Mouse (Mus musculus): ENCODE results near the gene Thap8. TPM values are rescaled to one million over a fixed set of nuclear protein-coding genes. Genes with fewer than 3 reads are reported as not detected.

Thap8 gene
- polyA plus RNA-seq, 1 experiment from 2014 or later: 0.36 TPM

Other genes with a start within 250 kb of the Thap8 start
- gene Zfp14, start 228.7 kb upstream of the Thap8 start, polyA plus RNA-seq (2014; fragmentation: Nextera tagmentation; extraction: Ambion mirVana): 5.3 and 5.7 TPM in 2 replicates
- gene Zfp82, start 207.2 kb upstream of the Thap8 start, polyA plus RNA-seq (2014; fragmentation: Nextera tagmentation; extraction: Ambion mirVana): 8.3 and 9.9 TPM in 2 replicates
- gene Gm26920, start 189.7 kb upstream of the Thap8 start, polyA plus RNA-seq (2014; fragmentation: Nextera tagmentation; extraction: Ambion mirVana): 0.80 and 1.7 TPM in 2 replicates
- 15.3 and 16.4 TPM in 2 replicates for gene Zfp566, start 189.6 kb upstream of the Thap8 start, polyA plus RNA-seq (2014; fragmentation: Nextera tagmentation; extraction: Ambion mirVana)
- gene Zfp260, start 185.3 kb upstream of the Thap8 start, polyA plus RNA-seq (2014; fragmentation: Nextera tagmentation; extraction: Ambion mirVana): 136 and 140 TPM in 2 replicates
- gene Zfp382, start 158.2 kb upstream of the Thap8 start, polyA plus RNA-seq (2014; fragmentation: Nextera tagmentation; extraction: Ambion mirVana): 7.4 and 10.5 TPM in 2 replicates
- 14.3 and 15.1 TPM in 2 replicates for gene Zfp146, start 110.3 kb upstream of the Thap8 start, polyA plus RNA-seq (2014; fragmentation: Nextera tagmentation; extraction: Ambion mirVana)
- 4.5 and 5.7 TPM in 2 replicates for gene Cox7a1, start 96.0 kb upstream of the Thap8 start, polyA plus RNA-seq (2014; fragmentation: Nextera tagmentation; extraction: Ambion mirVana)
- 45.8 and 51.8 TPM in 2 replicates for gene Capns1, start 81.3 kb upstream of the Thap8 start, polyA plus RNA-seq (2014; fragmentation: Nextera tagmentation; extraction: Ambion mirVana)
- 179 and 195 TPM in 2 replicates for gene Polr2i, start 48.1 kb upstream of the Thap8 start, polyA plus RNA-seq (2014; fragmentation: Nextera tagmentation; extraction: Ambion mirVana)
- 268 and 302 TPM in 2 replicates for gene Tbcb, start 47.8 kb upstream of the Thap8 start, polyA plus RNA-seq (2014; fragmentation: Nextera tagmentation; extraction: Ambion mirVana)
- gene Ovol3, start 44.4 kb upstream of the Thap8 start, polyA plus RNA-seq (2014; fragmentation: Nextera tagmentation; extraction: Ambion mirVana): not detected in 2 replicates
- 10.9 and 12.5 TPM in 2 replicates for gene Wdr62, start 325 bp downstream of the Thap8 start, polyA plus RNA-seq (2014; fragmentation: Nextera tagmentation; extraction: Ambion mirVana)
- gene Clip3, start 11.6 kb downstream of the Thap8 start, polyA plus RNA-seq (2014; fragmentation: Nextera tagmentation; extraction: Ambion mirVana): 100 and 102 TPM in 2 replicates
- gene Alkbh6, start 28.6 kb downstream of the Thap8 start, polyA plus RNA-seq (2014; fragmentation: Nextera tagmentation; extraction: Ambion mirVana): 87.4 and 94.0 TPM in 2 replicates
- 16.6 and 18.1 TPM in 2 replicates for gene Syne4, start 34.7 kb downstream of the Thap8 start, polyA plus RNA-seq (2014; fragmentation: Nextera tagmentation; extraction: Ambion mirVana)
- gene E130208F15Rik, start 41.6 kb downstream of the Thap8 start, polyA plus RNA-seq (2014; fragmentation: Nextera tagmentation; extraction: Ambion mirVana): not detected in 2 replicates
- 23.1 and 26.5 TPM in 2 replicates for gene Sdhaf1, start 43.8 kb downstream of the Thap8 start, polyA plus RNA-seq (2014; fragmentation: Nextera tagmentation; extraction: Ambion mirVana)
- gene Lrfn3, start 82.7 kb downstream of the Thap8 start, polyA plus RNA-seq (2014; fragmentation: Nextera tagmentation; extraction: Ambion mirVana): 6.3 TPM in 2 replicates
- gene Tyrobp, start 133.7 kb downstream of the Thap8 start, polyA plus RNA-seq (2014; fragmentation: Nextera tagmentation; extraction: Ambion mirVana): 17.8 and 17.9 TPM in 2 replicates
- gene Hcst, start 139.8 kb downstream of the Thap8 start, polyA plus RNA-seq (2014; fragmentation: Nextera tagmentation; extraction: Ambion mirVana): not detected in 2 replicates
- 0.84 and 0.99 TPM in 2 replicates for gene Nfkbid, start 141.6 kb downstream of the Thap8 start, polyA plus RNA-seq (2014; fragmentation: Nextera tagmentation; extraction: Ambion mirVana)
- 150 and 165 TPM in 2 replicates for gene Aplp1, start 165.4 kb downstream of the Thap8 start, polyA plus RNA-seq (2014; fragmentation: Nextera tagmentation; extraction: Ambion mirVana)
- gene Kirrel2, start 177.6 kb downstream of the Thap8 start, polyA plus RNA-seq (2014; fragmentation: Nextera tagmentation; extraction: Ambion mirVana): 19.0 and 19.6 TPM in 2 replicates
- gene Nphs1, start 178.2 kb downstream of the Thap8 start, polyA plus RNA-seq (2014; fragmentation: Nextera tagmentation; extraction: Ambion mirVana): 1.8 and 3.4 TPM in 2 replicates
- not detected in 2 replicates for gene Prodh2, start 213.5 kb downstream of the Thap8 start, polyA plus RNA-seq (2014; fragmentation: Nextera tagmentation; extraction: Ambion mirVana)

All from neural tube, embryonic 11.5 days (tissue).